Mouse (Mus musculus) stomach, embryonic 15.5 days (tissue): ENCODE data around the gene Syt14. TPM values are rescaled to one million over a fixed set of nuclear protein-coding genes. Genes with fewer than 3 reads are reported as not detected.
A peak's percentile ranks its signal among the peaks of the same experiment; 100 is the strongest.

Experiments
- ATAC-seq: fragments of 200-750 bp; cut with Nextera tagmentation; 2 replicates; pipeline ENCODE4 v1.8.0; 2017; ENCODE audit warnings: low read depth, moderate number of reproducible peaks, moderate TSS enrichment; ENCODE audit not compliant: insufficient read depth, low FRiP score
- H3K27ac ChIP-seq: fragments of 300-500 bp; sonication (generic); 2 replicates; pipeline ENCODE4 v1.5.1; 2015; ENCODE audit warnings: mild to moderate bottlenecking, inconsistent platforms
- H3K27me3 ChIP-seq: fragments of 300-500 bp; sonication (generic); replicated peaks from 2 replicates; pipeline ENCODE4 v1.6.1; 2015; ENCODE audit warnings: inconsistent platforms
- H3K36me3 ChIP-seq: fragments of 300-500 bp; sonication (generic); 2 replicates; pipeline ENCODE4 v1.6.1; 2015; ENCODE audit warnings: inconsistent platforms
- H3K4me1 ChIP-seq: fragments of 300-500 bp; sonication (generic); 2 replicates; pipeline ENCODE4 v1.6.1; 2015; ENCODE audit warnings: inconsistent platforms
- H3K4me2 ChIP-seq: fragments of 300-500 bp; sonication (generic); 2 replicates; pipeline ENCODE4 v1.6.1; 2015; ENCODE audit warnings: mild to moderate bottlenecking, inconsistent platforms
- H3K4me3 ChIP-seq: fragments of 300-500 bp; sonication (generic); replicated peaks from 2 replicates; pipeline ENCODE4 v1.5.1; 2015; ENCODE audit warnings: inconsistent platforms
- H3K9ac ChIP-seq: fragments of 300-500 bp; sonication (generic); 2 replicates; pipeline ENCODE4 v1.6.1; 2015; ENCODE audit warnings: inconsistent platforms
- H3K9me3 ChIP-seq: fragments of 300-500 bp; sonication (generic); 2 replicates; pipeline ENCODE4 v1.6.1; 2016; ENCODE audit warnings: inconsistent platforms
- WGBS: fragments of 180-500 bp; shearing (Covaris S2); methylation state at CpG from one replicate; pipeline ENCODE4 v1.1.7; 2015; 5-methylcytosine and 5-hydroxymethylcytosine counted together
- polyA plus RNA-seq: library from polyadenylated mRNA; unstranded; fragments of >200 nt; fragmentation: Nextera tagmentation; extraction: Ambion mirVana; gene quantifications from 2 replicates; pipeline ENCODE4 v1.2.1, GENCODE M21; 2015

Syt14 gene
- 1.7 and 1.9 TPM in 2 replicates for polyA plus RNA-seq

GRCm38 (mm10) chr1:193035371-193036238 is at the start of gene Syt14:
TSS of gene Syt14 (minus strand) at chr1:193035775.
- peak within 1 kb of the TSS; percentile 48 for H3K9ac ChIP-seq
- peaks cover 9% of the 10 kb centered on the region; the same call in 1 of the 2 replicates for H3K4me1 ChIP-seq
- H3K27ac ChIP-seq: 0 out of 2 replicates have a peak within 1 kb of the TSS, but pooled peaks have one; percentile 35
- no peaks in the 10 kb centered on the region for H3K36me3 ChIP-seq
- WGBS: under 1% methylated on average over 50 of the region's 67 CpGs
- H3K9me3 ChIP-seq: no peaks in the 10 kb centered on the region
- ATAC-seq: peak; percentile 99
- peak within 1 kb of the TSS; percentile 68 for H3K4me3 ChIP-seq
- H3K4me2 ChIP-seq: peak within 1 kb of the TSS; percentile 92
- H3K27me3 ChIP-seq: 0 out of 2 replicates have a peak, but pooled peaks cover 2% of the 10 kb centered on the region

- Histone ChIP-seq H3K36me3 (no peaks in the 10 kb centered on the region), H3K4me2 (no peak overlapping the region), H3K27ac (no peak overlapping the region), H3K9ac (no peak overlapping the region), H3K4me1 (peaks cover 7% of the 10 kb centered on the region; the same call in 1 of the 2 replicates), H3K4me3 (no peak overlapping the region), H3K27me3 (no peaks in the 10 kb centered on the region), H3K9me3 (no peaks in the 10 kb centered on the region)
- WGBS: 80% methylated on average over 1 of the region's 1 CpGs
- no peak for ATAC-seq
Observed at GRCm38 (mm10) chr1:193084016-193084415, 48.4 kb upstream of the Syt14 start.

GRCm38 (mm10) chr1:193083051-193083450 is 47.5 kb upstream of the Syt14 start:
- WGBS: 74% methylated on average over 7 of the region's 7 CpGs
- no peak overlapping the region for H3K4me3 ChIP-seq
- no peak overlapping the region for H3K4me2 ChIP-seq
- no peaks in the 10 kb centered on the region for H3K9me3 ChIP-seq
- peaks cover 7% of the 10 kb centered on the region; the same call in 1 of the 2 replicates for H3K4me1 ChIP-seq
- ATAC-seq: no peak
- H3K27ac ChIP-seq: no peak overlapping the region
- no peak overlapping the region for H3K9ac ChIP-seq
- no peaks in the 10 kb centered on the region for H3K36me3 ChIP-seq
- H3K27me3 ChIP-seq: no peaks in the 10 kb centered on the region

- peaks cover 7% of the 10 kb centered on the region; the same call in 1 of the 2 replicates for H3K4me1 ChIP-seq
- no peaks in the 10 kb centered on the region for H3K36me3 ChIP-seq
- H3K4me2 ChIP-seq: no peak overlapping the region
- no peak overlapping the region for H3K27ac ChIP-seq
- H3K9me3 ChIP-seq: no peaks in the 10 kb centered on the region
- 45% methylated on average over 10 of the region's 10 CpGs for WGBS
- no peak overlapping the region for H3K4me3 ChIP-seq
- H3K9ac ChIP-seq: no peak overlapping the region
- no peak for ATAC-seq
- H3K27me3 ChIP-seq: no peaks in the 10 kb centered on the region
Observed at GRCm38 (mm10) chr1:193082311-193082921, 46.8 kb upstream of the Syt14 start.

- Histone ChIP-seq H3K27ac (no peak overlapping the region), H3K4me1 (no peaks in the 10 kb centered on the region), H3K4me3 (no peak overlapping the region), H3K9ac (no peak overlapping the region), H3K4me2 (no peak overlapping the region), H3K9me3 (no peaks in the 10 kb centered on the region), H3K27me3 (no peaks in the 10 kb centered on the region), H3K36me3 (no peaks in the 10 kb centered on the region)
- no peak for ATAC-seq
- WGBS: 88% methylated on average over 3 of the region's 3 CpGs
Observed at GRCm38 (mm10) chr1:193062618-193063017, 27.0 kb upstream of the Syt14 start.

GRCm38 (mm10) chr1:193060167-193060566 is 24.6 kb upstream of the Syt14 start:
- H3K4me3 ChIP-seq: no peak overlapping the region
- H3K4me2 ChIP-seq: no peak overlapping the region
- H3K36me3 ChIP-seq: no peaks in the 10 kb centered on the region
- H3K9ac ChIP-seq: no peak overlapping the region
- H3K27me3 ChIP-seq: no peaks in the 10 kb centered on the region
- WGBS: 69% methylated on average over 2 of the region's 2 CpGs
- no peaks in the 10 kb centered on the region for H3K4me1 ChIP-seq
- ATAC-seq: no peak
- H3K27ac ChIP-seq: no peak overlapping the region
- no peaks in the 10 kb centered on the region for H3K9me3 ChIP-seq

- H3K4me1 ChIP-seq: no peaks in the 10 kb centered on the region
- WGBS: 70% methylated on average over 5 of the region's 5 CpGs
- H3K27me3 ChIP-seq: no peaks in the 10 kb centered on the region
- H3K36me3 ChIP-seq: no peaks in the 10 kb centered on the region
- no peak overlapping the region for H3K27ac ChIP-seq
- no peak overlapping the region for H3K4me3 ChIP-seq
- H3K4me2 ChIP-seq: no peak overlapping the region
- H3K9me3 ChIP-seq: no peaks in the 10 kb centered on the region
- H3K9ac ChIP-seq: no peak overlapping the region
- ATAC-seq: no peak
Observed at GRCm38 (mm10) chr1:193059596-193059995, 24.0 kb upstream of the Syt14 start.

- 59% methylated on average over 5 of the region's 5 CpGs for WGBS
- Histone ChIP-seq H3K27me3 (no peaks in the 10 kb centered on the region), H3K36me3 (no peaks in the 10 kb centered on the region), H3K4me3 (no peak overlapping the region), H3K9ac (no peak overlapping the region), H3K9me3 (no peaks in the 10 kb centered on the region), H3K27ac (no peak overlapping the region), H3K4me2 (no peak overlapping the region), H3K4me1 (no peaks in the 10 kb centered on the region)
- ATAC-seq: no peak
Observed at GRCm38 (mm10) chr1:193054401-193054800, 18.8 kb upstream of the Syt14 start.

- Histone ChIP-seq H3K4me3 (no peak overlapping the region), H3K27me3 (no peaks in the 10 kb centered on the region), H3K9me3 (no peaks in the 10 kb centered on the region), H3K4me1 (no peaks in the 10 kb centered on the region), H3K27ac (no peak overlapping the region), H3K36me3 (no peaks in the 10 kb centered on the region), H3K4me2 (no peak overlapping the region), H3K9ac (no peak overlapping the region)
- WGBS: 60% methylated on average over 5 of the region's 5 CpGs
- no peak for ATAC-seq
Observed at GRCm38 (mm10) chr1:193053065-193053464, 17.5 kb upstream of the Syt14 start.

GRCm38 (mm10) chr1:193047616-193048015 is 12.0 kb upstream of the Syt14 start:
- no peak for ATAC-seq
- Histone ChIP-seq H3K27me3 (no peaks in the 10 kb centered on the region), H3K9me3 (no peaks in the 10 kb centered on the region), H3K4me1 (no peaks in the 10 kb centered on the region), H3K27ac (no peak overlapping the region), H3K4me2 (no peak overlapping the region), H3K36me3 (no peaks in the 10 kb centered on the region), H3K9ac (no peak overlapping the region), H3K4me3 (no peak overlapping the region)
- 83% methylated on average over 4 of the region's 4 CpGs for WGBS

GRCm38 (mm10) chr1:193042760-193043295 is 7.3 kb upstream of the Syt14 start:
- H3K9me3 ChIP-seq: no peaks in the 10 kb centered on the region
- H3K4me1 ChIP-seq: no peaks in the 10 kb centered on the region
- WGBS: 73% methylated on average over 3 of the region's 3 CpGs
- no peak overlapping the region for H3K4me2 ChIP-seq
- H3K36me3 ChIP-seq: no peaks in the 10 kb centered on the region
- no peak overlapping the region for H3K27ac ChIP-seq
- no peak overlapping the region for H3K4me3 ChIP-seq
- H3K9ac ChIP-seq: no peak overlapping the region
- ATAC-seq: no peak
- no peaks in the 10 kb centered on the region for H3K27me3 ChIP-seq

GRCm38 (mm10) chr1:193034951-193035370 is 614 bp downstream of the Syt14 start:
- ATAC-seq: no peak
- 4% methylated on average over 19 of the region's 19 CpGs for WGBS
- H3K4me3 ChIP-seq: peak overlapping the region; percentile 68

More at GRCm38 (mm10) chr1:193034951-193035370, 614 bp downstream of the Syt14 start:
- peak overlapping the region; percentile 48; the same call in 1 of the 2 replicates for H3K9ac ChIP-seq
- no peaks in the 10 kb centered on the region for H3K9me3 ChIP-seq
- H3K4me2 ChIP-seq: peak overlapping the region; percentile 92
- 0 out of 2 replicates have a peak, but pooled peaks cover 2% of the 10 kb centered on the region for H3K27me3 ChIP-seq
- H3K36me3 ChIP-seq: no peaks in the 10 kb centered on the region
- no peak overlapping the region for H3K27ac ChIP-seq
- H3K4me1 ChIP-seq: peaks cover 9% of the 10 kb centered on the region; the same call in 1 of the 2 replicates
